Mouse (Mus musculus): Measurements from ENCODE around the gene Pak2. TPM values are rescaled to one million over a fixed set of nuclear protein-coding genes. Genes with fewer than 3 reads are reported as not detected.
A peak's percentile ranks its signal among the peaks of the same experiment; 100 is the strongest.

The Pak2 gene
- polyA plus RNA-seq (2012; fragmentation: generic; extraction: Trizol) = 10.9 TPM

DNA sequence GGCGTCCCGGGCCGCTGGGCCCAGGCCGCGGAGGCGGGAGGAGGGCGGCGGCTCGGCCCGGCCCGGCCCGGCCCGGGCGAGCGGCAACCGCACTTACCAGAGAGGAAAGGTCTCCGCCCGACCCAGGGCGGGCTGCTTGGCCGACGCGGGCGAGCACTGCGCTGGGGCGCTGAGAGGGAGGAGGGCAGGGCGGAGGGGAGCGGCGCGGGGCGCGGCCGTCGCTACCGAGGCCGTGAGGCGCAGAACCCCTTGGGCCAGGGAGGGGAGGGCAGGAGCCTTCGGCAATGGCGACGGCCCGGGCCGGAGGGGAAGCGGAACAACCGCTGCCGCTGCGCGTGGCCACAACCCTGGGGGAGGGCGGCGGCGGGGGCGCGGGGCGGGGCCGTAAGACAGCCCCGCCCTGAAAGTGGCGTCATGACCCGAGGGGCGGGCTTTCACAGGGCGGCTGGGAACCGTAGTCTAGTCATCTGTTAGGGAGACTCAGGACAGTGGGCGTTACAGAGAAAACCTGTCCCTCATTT is at the start of gene Pak2:
Pak2 (minus strand) TSS at position 352 of the 521 bp plus-strand sequence.
- Histone ChIP-seq H3K79me2 (ENCODE audit: control insufficient read depth, insufficient read depth) (peaks cover 43% of the 10 kb centered on the region), H3ac (ENCODE audit: control insufficient read depth, insufficient read length) (peak within 1 kb of the TSS; percentile 97), H3K4me3 (peak within 1 kb of the TSS; percentile 63), H3K4me2 (ENCODE audit: low read depth) (peak within 1 kb of the TSS; percentile 81), H3K36me3 (ENCODE audit: control insufficient read depth, insufficient read depth) (no peaks in the 10 kb centered on the region), H3K27me3 (ENCODE audit: control insufficient read depth, insufficient read depth, insufficient read length) (no peaks in the 10 kb centered on the region)
- TF ChIP-seq POLR2AphosphoS2 (IDR thresholded peaks at IDR 0.05; ENCODE audit: insufficient read length, low read depth) (peak; percentile 97), CEBPB (IDR thresholded peaks at IDR 0.05; ENCODE audit: insufficient read depth, poor library complexity, severe bottlenecking) (no peak), MYOG (IDR thresholded peaks at IDR 0.05; ENCODE audit: control insufficient read depth in 1 of 3, insufficient read depth in 1 of 3, insufficient read length in 2 of 3, low read depth in 2 of 3) (no peak), POLR2A (IDR thresholded peaks at IDR 0.05; ENCODE audit: insufficient read length, low read depth) (peak; percentile 94), MYOD1 (IDR thresholded peaks at IDR 0.05; ENCODE audit: control insufficient read depth in 1 of 3, insufficient read length in 2 of 3, low read depth in 2 of 3) (peak in 1 of 3 experiments; percentile 24)

DNA sequence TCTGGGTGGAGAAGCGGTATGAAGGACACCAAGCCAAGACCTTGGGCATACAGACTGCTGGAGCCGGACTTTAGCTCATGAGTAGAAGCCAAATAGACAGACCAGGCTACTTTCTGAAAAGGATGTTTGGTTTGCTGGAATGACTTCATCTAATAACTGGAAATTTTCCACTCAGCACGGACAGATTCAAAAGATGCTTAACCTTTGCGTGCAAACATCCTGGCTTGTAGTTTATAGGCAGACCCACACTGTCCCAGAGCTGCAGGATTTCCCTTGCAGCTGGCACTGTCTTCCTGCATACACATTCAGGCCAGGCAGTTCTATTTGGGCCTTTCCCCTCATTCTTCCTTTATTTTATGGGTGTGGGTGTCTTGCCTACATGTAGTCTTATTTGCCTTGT is 47.9 kb upstream of the Pak2 start:
- TF ChIP-seq TCF3 (IDR thresholded peaks at IDR 0.05; ENCODE audit: insufficient read length, low read depth) (no peak), MYOG (IDR thresholded peaks at IDR 0.05; ENCODE audit: control insufficient read depth in 1 of 3, insufficient read depth in 1 of 3, insufficient read length in 2 of 3, low read depth in 2 of 3) (no peak), E2F4 (IDR thresholded peaks at IDR 0.05; ENCODE audit: insufficient read depth) (no peak), USF1 (IDR thresholded peaks at IDR 0.05; ENCODE audit: low read depth) (no peak), CEBPB (IDR thresholded peaks at IDR 0.05; ENCODE audit: insufficient read depth, poor library complexity, severe bottlenecking) (no peak), SRF (IDR thresholded peaks at IDR 0.05; ENCODE audit: control insufficient read depth, insufficient read length, low read depth) (no peak), MAX (IDR thresholded peaks at IDR 0.05; ENCODE audit: low read depth) (no peak), POLR2A (IDR thresholded peaks at IDR 0.05; ENCODE audit: insufficient read length, low read depth) (no peak), MYOD1 (IDR thresholded peaks at IDR 0.05; ENCODE audit: control insufficient read depth in 1 of 3, insufficient read length in 2 of 3, low read depth in 2 of 3) (no peak), TCF12 (IDR thresholded peaks at IDR 0.05; ENCODE audit: insufficient read depth, poor library complexity, severe bottlenecking) (no peak), REST (IDR thresholded peaks at IDR 0.05; ENCODE audit: insufficient read depth, insufficient read length) (no peak)
- Histone ChIP-seq H3K4me2 (ENCODE audit: low read depth) (no peak overlapping the region), H3K4me3 (no peak overlapping the region), H3K27me3 (ENCODE audit: control insufficient read depth, insufficient read depth, insufficient read length) (no peaks in the 10 kb centered on the region), H3K36me3 (ENCODE audit: control insufficient read depth, insufficient read depth) (no peaks in the 10 kb centered on the region), H3K79me2 (ENCODE audit: control insufficient read depth, insufficient read depth) (no peaks in the 10 kb centered on the region), H3ac (ENCODE audit: control insufficient read depth, insufficient read length) (no peak overlapping the region)

DNA sequence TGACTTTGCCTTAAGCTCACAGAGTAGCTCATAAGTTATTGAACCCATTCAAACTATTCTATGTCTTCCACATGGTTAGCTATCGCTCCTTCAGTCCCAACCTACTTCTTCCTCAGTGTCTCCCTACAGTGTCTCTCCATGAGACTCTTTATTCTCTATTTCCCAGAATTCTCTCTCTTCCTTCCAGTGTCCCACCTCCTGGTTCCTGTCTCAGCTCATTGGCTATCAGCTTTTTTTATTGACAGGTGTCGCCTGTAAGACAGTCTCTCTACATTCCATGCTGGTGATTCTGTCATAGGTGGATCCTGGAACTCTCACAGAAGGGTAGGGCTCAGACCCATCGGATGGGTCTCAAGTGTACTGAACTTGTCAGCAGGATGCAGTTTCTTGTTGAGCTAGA is 46.2 kb upstream of the Pak2 start:
- no peaks in the 10 kb centered on the region for H3K27me3 ChIP-seq (ENCODE audit: control insufficient read depth, insufficient read depth, insufficient read length)
- H3K79me2 ChIP-seq (ENCODE audit: control insufficient read depth, insufficient read depth) = no peaks in the 10 kb centered on the region

DNA sequence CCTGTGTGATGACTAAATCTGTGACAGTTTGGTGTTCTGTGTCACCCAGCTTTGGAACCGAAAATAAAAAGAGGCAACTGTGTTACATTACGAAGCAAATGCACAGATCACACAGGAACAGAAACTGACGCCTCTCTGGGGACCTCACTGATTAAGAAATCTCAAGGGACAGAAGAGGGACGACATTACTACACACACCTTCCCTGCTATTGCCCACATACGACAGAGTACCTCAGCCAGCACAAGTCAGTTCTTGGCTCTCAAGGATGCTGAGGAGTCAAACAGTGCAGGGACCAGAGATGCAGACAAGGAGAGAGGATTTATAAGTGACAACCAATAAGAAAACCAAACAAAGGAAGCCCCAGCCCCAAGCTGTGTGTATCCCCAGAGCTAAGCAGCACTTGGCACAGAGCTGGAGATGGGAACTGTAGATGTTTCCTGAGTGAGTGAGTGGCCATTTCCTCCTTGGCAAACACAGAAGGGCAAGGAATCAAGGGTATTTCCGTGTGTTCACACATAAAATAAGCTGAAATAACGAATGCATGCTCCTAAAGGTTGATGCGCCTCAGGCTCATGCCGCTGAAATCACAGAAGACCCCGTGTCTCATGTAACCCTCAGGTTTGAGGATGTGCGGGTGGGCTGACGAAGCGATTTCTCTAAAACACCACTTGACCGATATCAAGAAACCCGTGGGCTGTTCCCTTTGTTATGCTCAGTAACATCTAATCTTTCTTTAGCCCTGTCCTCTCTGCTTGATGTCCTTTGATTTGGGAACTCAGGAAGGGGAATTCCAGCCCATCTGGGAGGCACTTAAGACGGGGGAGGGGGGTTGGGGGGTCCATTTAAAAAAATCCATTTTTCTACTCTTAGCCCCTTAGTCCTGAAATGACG is 45.5 kb upstream of the Pak2 start:
- no peaks in the 10 kb centered on the region for H3K27me3 ChIP-seq (ENCODE audit: control insufficient read depth, insufficient read depth, insufficient read length)
- H3K4me2 ChIP-seq (ENCODE audit: low read depth) = no peak overlapping the region
- no peak for TF ChIP-seq MYOG (IDR thresholded peaks at IDR 0.05; ENCODE audit: control insufficient read depth in 1 of 3, insufficient read depth in 1 of 3, insufficient read length in 2 of 3, low read depth in 2 of 3)
- TF ChIP-seq TCF3 (IDR thresholded peaks at IDR 0.05; ENCODE audit: insufficient read length, low read depth) = no peak
- TF ChIP-seq E2F4 (IDR thresholded peaks at IDR 0.05; ENCODE audit: insufficient read depth) = no peak
- no peak for TF ChIP-seq TCF12 (IDR thresholded peaks at IDR 0.05; ENCODE audit: insufficient read depth, poor library complexity, severe bottlenecking)
- TF ChIP-seq SRF (IDR thresholded peaks at IDR 0.05; ENCODE audit: control insufficient read depth, insufficient read length, low read depth) = no peak
- no peak for TF ChIP-seq USF1 (IDR thresholded peaks at IDR 0.05; ENCODE audit: low read depth)
- no peak for TF ChIP-seq MYOD1 (IDR thresholded peaks at IDR 0.05; ENCODE audit: control insufficient read depth in 1 of 3, insufficient read length in 2 of 3, low read depth in 2 of 3)
- H3ac ChIP-seq (ENCODE audit: control insufficient read depth, insufficient read length) = no peak overlapping the region
- no peaks in the 10 kb centered on the region for H3K79me2 ChIP-seq (ENCODE audit: control insufficient read depth, insufficient read depth)
- no peak overlapping the region for H3K4me3 ChIP-seq
- no peaks in the 10 kb centered on the region for H3K36me3 ChIP-seq (ENCODE audit: control insufficient read depth, insufficient read depth)

More for the DNA sequence above, 46.2 kb upstream of the Pak2 start:
- Histone ChIP-seq H3ac (ENCODE audit: control insufficient read depth, insufficient read length) (no peak overlapping the region), H3K36me3 (ENCODE audit: control insufficient read depth, insufficient read depth) (no peaks in the 10 kb centered on the region), H3K4me3 (no peak overlapping the region), H3K4me2 (ENCODE audit: low read depth) (no peak overlapping the region)
- TF ChIP-seq CEBPB (IDR thresholded peaks at IDR 0.05; ENCODE audit: insufficient read depth, poor library complexity, severe bottlenecking) (no peak), MAX (IDR thresholded peaks at IDR 0.05; ENCODE audit: low read depth) (no peak), SRF (IDR thresholded peaks at IDR 0.05; ENCODE audit: control insufficient read depth, insufficient read length, low read depth) (no peak), MYOG (IDR thresholded peaks at IDR 0.05; ENCODE audit: control insufficient read depth in 1 of 3, insufficient read depth in 1 of 3, insufficient read length in 2 of 3, low read depth in 2 of 3) (no peak), POLR2AphosphoS2 (IDR thresholded peaks at IDR 0.05; ENCODE audit: insufficient read length, low read depth) (no peak)

DNA sequence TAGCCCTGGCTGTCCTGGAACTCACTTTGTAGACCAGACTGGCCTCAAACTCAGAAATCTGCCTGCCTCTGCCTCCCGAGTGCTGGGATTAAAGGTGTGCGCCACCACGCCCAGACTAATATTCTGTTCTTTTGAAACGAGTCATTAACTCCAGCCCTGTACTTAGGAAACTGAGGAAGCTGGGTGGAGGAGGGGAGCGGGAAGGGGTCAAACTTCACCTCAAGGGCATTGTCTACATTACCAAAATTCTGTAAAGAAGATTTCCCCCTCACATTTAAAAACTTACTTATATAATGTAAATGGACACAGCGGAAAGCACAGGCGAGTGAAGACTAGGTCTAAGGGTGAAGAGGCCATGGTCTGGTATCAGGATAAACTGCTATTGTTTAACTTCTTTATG is 44.9 kb upstream of the Pak2 start:
- no peak overlapping the region for H3K4me3 ChIP-seq
- no peak overlapping the region for H3K4me2 ChIP-seq (ENCODE audit: low read depth)
- H3K79me2 ChIP-seq (ENCODE audit: control insufficient read depth, insufficient read depth) = no peaks in the 10 kb centered on the region
- H3K27me3 ChIP-seq (ENCODE audit: control insufficient read depth, insufficient read depth, insufficient read length) = no peaks in the 10 kb centered on the region
- TF ChIP-seq MYOG (IDR thresholded peaks at IDR 0.05; ENCODE audit: control insufficient read depth in 1 of 3, insufficient read depth in 1 of 3, insufficient read length in 2 of 3, low read depth in 2 of 3) (no peak), E2F4 (IDR thresholded peaks at IDR 0.05; ENCODE audit: insufficient read depth) (no peak), SRF (IDR thresholded peaks at IDR 0.05; ENCODE audit: control insufficient read depth, insufficient read length, low read depth) (no peak), MAX (IDR thresholded peaks at IDR 0.05; ENCODE audit: low read depth) (no peak), TCF3 (IDR thresholded peaks at IDR 0.05; ENCODE audit: insufficient read length, low read depth) (no peak), REST (IDR thresholded peaks at IDR 0.05; ENCODE audit: insufficient read depth, insufficient read length) (no peak), MYOD1 (IDR thresholded peaks at IDR 0.05; ENCODE audit: control insufficient read depth in 1 of 3, insufficient read length in 2 of 3, low read depth in 2 of 3) (no peak), USF1 (IDR thresholded peaks at IDR 0.05; ENCODE audit: low read depth) (no peak), POLR2A (IDR thresholded peaks at IDR 0.05; ENCODE audit: insufficient read length, low read depth) (no peak), CEBPB (IDR thresholded peaks at IDR 0.05; ENCODE audit: insufficient read depth, poor library complexity, severe bottlenecking) (no peak), TCF12 (IDR thresholded peaks at IDR 0.05; ENCODE audit: insufficient read depth, poor library complexity, severe bottlenecking) (no peak), POLR2AphosphoS2 (IDR thresholded peaks at IDR 0.05; ENCODE audit: insufficient read length, low read depth) (no peak)
- H3ac ChIP-seq (ENCODE audit: control insufficient read depth, insufficient read length) = no peak overlapping the region
- no peaks in the 10 kb centered on the region for H3K36me3 ChIP-seq (ENCODE audit: control insufficient read depth, insufficient read depth)

Measured in myocyte (in vitro differentiated cells).